Mouse (Mus musculus) lung, adult 18-20 months (tissue): ENCODE results near the gene Gm42791.

Experiments
- DNase-seq, 2 experiments: peaks; one replicate each; pipeline ENCODE4 v3.0.0; 2022; ENCODE audit warnings: mixed read lengths in 2 of 2

The Gm42791 gene

GRCm38 (mm10) chr5:149007295-149007646, 12.3 kb upstream of the Gm42791 start:
- DNase-seq: no peak

DNA sequence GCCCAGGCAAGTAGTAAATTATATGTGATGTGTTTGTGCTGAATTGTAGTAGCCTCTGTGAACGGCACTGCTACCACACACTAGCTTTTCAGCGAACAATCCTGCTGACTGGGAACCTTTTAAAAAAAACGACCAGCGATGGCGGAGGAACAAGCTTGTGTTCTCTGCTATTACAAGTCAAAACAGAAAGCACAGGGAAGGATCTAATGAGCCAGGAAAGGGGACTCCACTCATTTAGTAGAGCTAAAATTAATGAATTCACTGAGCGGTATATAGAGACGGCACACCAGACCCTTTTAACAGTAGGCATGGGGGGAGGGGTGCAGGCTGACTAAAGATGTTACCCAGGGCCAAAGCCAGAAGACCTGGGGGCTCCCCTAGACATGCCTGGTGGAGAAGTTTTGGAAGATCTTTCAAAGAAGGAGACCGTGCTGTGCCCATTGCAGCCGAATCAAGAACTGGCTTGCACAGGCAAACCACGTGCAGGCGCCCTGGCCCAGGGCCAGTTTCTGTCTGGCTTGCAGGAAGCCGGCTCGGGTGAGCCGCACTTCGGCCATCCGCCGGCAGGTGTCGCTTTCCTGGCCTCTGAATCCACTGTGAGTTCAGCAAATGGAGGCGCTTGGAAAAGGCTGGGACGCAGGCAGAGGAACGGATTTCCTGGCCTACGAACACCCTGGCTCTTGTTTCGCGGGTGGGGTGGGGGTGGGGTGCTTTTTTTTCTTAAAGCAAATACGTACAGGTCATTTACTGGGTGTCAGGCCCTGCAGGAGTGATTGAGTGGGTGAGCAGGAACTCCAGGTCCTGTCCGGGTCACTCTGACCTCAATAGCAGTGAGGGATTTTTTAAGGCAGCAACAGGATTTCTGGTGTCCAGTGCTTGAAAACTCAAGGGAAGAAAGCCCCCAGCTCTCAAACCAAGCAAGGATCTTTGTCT, 11.7 kb upstream of the Gm42791 start:
- peak; percentile 98 to 99 for DNase-seq

GRCm38 (mm10) chr5:149005701-149006361, 10.9 kb upstream of the Gm42791 start:
- no peak for DNase-seq

DNA sequence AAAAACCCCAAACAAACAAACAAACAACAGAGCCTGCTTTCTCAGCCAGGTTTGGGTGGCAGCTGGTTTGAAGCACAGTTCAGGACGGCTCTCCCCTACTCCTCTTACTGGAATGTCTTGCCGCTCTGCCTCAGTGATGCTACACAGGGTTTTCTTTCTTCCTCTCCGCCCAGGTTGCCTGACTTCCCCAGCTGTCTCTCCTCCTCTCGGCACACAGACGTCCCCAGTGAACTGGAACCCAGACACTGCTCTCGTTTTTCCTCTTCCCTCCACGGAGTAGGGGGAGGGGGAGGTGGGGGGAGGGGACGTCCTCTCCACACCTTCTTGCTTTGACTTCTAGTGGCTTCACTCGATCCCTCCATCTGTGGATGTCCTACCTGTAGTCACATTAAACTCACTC, 10.1 kb upstream of the Gm42791 start:
- DNase-seq: no peak

- no peak for DNase-seq
These were observed 8.2 kb upstream of the Gm42791 start for GRCm38 (mm10) chr5:149003137-149003536.

DNA sequence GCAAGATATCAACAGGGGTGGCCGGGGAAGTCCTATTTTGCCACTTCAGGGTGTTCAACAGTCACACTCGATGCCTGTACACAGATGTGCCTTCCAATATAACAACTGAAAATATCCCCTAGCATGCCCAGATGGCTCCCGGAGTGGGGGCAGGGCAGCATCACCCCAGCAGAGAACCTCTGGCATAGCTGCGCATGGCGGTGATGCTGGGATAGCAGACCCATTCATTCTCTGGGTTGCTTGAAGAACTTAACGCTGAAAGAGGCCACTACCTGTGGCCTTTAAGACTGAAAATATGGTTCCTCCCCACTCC, 7.8 kb upstream of the Gm42791 start:
- no peak for DNase-seq

DNA sequence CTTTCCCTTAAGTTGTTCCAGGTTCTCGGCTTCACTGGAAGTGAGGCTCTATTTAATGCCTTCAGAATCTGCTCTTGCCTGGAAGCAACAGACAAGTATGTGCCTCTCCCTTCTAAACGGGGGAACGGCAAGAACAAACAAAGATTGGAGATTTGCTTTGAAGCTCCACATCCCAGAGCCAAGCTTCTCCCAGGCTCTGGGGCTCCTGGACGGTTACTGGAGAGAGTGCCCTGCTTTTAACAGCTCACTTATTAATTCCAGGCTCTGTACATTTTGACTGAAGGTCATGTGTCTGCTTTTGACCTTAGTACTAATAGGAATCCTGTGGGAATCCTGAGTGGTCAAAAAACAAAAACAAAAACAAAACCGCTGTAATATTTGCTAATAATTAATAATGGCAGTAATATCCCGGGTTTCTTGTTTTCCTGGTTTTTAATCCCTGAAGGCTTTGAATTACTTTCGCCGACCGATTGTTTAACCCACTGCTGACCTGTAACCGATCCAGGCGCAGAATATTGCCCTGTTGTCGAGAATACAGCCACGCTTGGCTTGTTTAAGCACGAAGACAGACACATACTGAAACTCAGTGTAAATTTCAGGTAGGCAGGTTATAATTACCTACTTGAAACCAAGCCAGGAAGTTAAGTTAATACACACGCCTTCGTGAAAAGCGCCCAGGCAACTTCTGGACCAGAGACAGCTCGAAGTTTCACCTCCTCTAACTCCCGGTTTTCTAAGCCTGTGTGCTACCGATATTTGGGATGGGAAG, 7.3 kb upstream of the Gm42791 start:
- DNase-seq: no peak

DNA sequence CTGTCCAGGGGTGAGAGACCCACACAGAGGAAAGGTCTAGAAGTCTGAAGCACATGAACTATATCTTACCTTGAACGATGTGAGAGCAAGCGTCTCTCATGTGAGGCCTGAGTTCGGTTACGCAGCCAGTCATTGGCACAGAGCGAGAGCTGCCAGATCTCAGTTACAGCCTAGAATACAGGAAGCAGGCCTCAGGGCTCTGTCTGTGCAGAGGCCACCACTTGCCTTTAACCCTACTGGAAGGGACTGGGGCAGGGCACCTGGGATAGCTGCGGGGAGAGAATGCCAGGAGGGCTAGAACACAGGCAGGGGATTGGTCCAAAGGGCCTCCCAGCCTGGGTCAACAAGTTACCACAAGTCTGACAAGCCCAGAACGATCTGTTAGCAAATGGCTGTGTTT, 4.9 kb upstream of the Gm42791 start:
- no peak for DNase-seq

GRCm38 (mm10) chr5:148998512-148998911, 3.6 kb upstream of the Gm42791 start:
- DNase-seq: no peak

DNA sequence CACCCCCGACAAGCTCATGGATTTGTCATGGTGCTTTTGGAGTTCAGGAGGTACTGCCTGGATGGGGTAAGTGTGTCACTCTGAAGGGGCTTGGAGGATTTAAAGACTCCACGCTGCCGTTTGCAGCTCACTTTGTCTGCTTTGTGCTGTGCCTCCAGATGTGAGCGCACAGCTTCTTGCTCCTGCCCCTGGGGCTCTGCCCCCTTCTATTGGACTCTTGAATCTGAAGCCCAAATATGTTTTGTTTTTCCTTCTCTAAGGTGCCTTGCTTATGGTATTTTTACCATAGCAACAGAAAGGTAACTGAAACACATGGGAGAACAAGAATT, 1.7 kb upstream of the Gm42791 start:
- DNase-seq: no peak

- DNase-seq: no peak
These were observed 1.2 kb upstream of the Gm42791 start for GRCm38 (mm10) chr5:148995962-148996708.

GRCm38 (mm10) chr5:148994311-148994705, 639 bp downstream of the Gm42791 start:
- no peak for DNase-seq

DNA sequence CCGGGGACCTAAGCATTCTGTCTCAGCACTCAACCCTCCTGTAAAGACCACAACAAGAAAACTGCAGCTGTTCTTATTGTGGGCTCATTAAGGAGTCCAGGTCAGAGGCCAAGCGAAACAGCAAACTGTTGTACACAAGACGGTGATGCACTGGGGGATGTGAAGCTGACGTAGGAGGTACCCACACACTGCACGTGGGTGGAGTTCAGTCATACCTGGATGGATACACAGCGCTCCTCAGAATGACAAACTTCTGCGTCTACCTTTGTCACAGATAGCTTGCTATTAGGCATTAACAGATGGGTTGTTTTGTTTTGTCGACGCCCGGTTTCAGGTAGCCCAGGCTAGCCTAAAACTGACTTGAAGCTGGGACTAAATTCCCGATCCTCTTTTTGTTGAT, 2.3 kb downstream of the Gm42791 start:
- no peak for DNase-seq

GRCm38 (mm10) chr5:148990891-148991311, 4.0 kb downstream of the Gm42791 start:
- DNase-seq: no peak

DNA sequence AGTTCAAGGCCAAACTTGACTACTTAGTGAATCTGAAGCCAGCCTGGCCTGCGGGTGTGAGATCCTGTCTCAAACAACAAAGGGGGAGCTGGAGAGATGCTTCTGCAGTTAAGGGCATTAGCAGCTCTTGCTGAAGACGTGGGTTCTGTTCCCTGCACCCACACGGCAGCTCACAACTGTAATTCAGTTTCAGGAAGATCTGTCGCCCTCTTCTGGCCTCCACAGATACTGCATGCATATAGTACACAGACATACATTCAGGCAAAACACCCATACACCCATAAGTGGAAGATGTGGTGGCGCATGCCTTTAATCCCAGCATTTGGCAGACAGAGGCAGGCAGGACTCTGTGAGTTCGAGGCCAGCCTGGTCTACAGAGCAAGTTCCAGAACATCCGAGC, 5.5 kb downstream of the Gm42791 start:
- no peak for DNase-seq

- no peak for DNase-seq
These were observed 10.0 kb downstream of the Gm42791 start for GRCm38 (mm10) chr5:148984961-148985360.

DNA sequence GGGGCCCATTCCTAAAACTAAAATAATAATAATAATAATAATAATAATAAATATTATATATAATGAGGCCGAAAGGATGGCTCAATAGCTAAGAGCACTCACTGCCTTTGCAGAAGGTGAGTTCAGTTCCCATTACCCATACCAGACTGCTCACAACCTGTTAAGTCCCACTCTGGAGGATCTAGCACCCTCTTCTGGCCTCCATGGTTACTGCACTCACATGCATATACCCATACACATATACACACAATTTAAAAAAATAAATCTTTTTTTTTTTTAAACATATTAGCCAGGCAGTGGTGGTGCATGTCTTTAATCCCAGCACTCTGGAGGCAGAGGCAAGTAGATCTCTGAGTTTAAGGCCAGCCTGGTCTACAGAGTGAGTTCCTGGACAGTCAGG, 11.3 kb downstream of the Gm42791 start:
- no peak for DNase-seq

- no peak for DNase-seq
These were observed 11.8 kb downstream of the Gm42791 start for GRCm38 (mm10) chr5:148983108-148983664.

DNA sequence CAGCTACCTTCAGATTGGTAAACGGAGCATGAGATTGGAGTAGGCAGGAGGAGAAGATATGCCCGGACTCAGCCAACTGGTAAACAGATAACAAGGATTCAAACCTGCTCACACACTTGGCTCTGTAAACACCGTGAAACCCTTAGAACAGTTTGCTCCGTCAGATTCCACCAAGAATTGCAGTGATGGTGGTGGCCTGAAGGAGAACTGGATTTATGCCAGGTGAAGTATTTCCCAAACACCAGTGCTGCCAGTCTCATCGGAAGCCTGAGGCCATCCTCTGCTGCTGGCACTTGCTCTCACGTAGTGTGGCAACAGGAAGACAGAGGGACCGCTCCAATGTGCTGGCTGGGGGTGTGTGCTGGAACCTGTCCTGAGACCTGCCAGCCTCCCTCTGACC, 12.6 kb downstream of the Gm42791 start:
- no peak for DNase-seq

GRCm38 (mm10) chr5:148980607-148981006, 14.3 kb downstream of the Gm42791 start:
- no peak for DNase-seq

DNA sequence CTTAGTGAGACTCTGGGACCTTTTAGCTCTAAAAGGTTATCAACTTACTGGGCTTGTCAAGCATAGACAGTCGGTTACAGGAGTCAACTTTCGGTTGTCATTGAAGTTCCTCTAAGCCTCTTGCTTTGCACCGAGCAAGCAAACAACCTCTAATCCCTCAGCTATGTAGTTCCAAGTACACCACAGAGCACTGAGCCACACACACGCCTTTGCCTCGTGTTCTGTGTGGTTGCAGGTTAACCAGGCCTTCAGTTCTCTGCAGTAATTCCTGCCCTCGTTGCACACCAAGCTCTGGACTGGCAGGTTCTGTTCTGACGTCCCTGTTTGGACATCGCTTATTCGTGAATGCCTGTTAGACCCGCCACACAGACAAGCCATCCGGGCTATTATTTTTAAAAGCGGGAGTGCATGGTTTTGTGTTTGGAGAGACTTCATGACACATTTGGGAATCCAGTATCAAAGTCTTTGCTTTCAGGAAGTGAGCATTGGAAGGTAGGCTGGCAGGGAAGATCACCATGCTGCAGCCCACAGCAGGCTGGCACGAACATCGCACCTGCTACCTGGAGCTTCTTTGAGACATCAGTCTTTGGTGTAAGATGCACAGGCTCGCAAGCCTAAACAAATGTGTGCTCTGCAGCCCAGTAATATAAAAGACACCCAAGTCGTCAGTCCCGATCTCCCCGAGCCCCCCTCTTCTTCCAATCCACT, 16.3 kb downstream of the Gm42791 start:
- DNase-seq: no peak
